Mouse (Mus musculus) regulatory T cell (primary cell): ENCODE data around the gene Vmn1r163.
"Not testable (repeated sequence)": the region's sequence is repeated elsewhere in the genome, so short reads cannot be mapped to it uniquely, and the experiment has no call there.

Source experiments
- in situ Hi-C: fragments of 300-600 bp; cut with MboI, MseI; formaldehyde crosslinking; loops from one replicate; pipeline ENCODE4 v1.15.1; 2025; ENCODE audit warnings: high pct_unique_total_duplicates

Gene Vmn1r163

DNA sequence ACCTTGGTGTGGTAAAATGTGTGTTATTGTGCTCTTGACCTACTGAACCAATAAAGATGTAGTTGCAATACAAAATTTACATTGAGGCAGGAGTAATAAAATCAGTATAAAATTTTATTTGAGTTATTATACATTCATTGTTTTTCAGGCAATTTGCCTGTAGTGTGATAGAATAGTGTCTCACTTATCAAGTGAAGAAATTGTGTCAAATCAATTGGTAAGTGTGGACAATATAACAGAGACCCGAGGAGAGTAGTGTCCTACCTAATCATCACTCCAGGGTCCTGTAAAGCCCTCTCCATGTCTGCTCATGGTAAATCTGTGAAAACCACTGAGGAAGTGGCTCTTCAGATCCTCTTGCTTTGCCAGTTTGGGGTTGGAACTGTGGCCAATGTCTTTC is at the start of gene Vmn1r163:
Gene Vmn1r163, plus strand, starts transcription at position 301 of the 400 bp plus-strand sequence.
- in situ Hi-C loops: not testable (repeated sequence)

DNA sequence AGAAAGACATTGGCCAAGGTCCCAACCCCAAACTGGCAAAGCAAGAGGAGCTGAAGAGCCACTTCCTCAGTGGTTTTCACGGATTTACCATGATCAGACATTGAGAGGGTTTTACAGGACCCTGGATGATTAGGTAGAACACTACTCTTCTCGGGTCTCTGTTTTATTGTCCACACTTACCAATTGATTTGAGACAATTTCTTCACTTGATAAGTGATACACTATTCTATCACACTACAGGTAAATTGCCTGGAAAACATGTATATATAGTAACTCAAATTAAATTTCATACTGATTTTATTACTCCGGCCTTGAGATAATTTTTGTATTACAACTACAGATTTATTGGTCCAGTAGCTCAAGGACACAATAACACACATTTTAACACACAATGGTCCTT is 35.5 kb upstream of the Vmn1r163 start, which contains the start of gene Gm4216:
Gene Gm4216, minus strand, starts transcription at position 101 of the 400 bp plus-strand sequence.
- in situ Hi-C loops: not testable (repeated sequence)

DNA sequence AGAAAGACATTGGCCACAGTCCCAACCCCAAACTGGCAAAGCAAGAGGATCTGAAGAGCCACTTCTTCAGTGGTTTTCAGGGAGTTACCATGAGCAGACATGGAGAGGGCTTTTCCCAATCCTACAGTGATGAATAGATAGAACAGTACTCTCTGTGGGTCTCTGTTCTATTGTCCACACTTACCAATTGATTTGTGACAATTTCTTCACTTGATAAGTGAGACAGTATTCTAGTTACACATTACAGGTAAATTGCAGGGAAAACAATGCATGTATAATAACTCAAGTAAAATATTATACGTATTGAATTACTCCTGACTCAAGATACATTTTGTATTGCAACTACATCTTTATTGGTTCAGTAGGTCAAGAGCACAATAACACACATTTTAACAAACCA is 12.0 kb downstream of the Vmn1r163 start, which contains the start of gene Gm8720:
Gene Gm8720, minus strand, starts transcription at position 101 of the 400 bp plus-strand sequence.
- in situ Hi-C loops: not testable (repeated sequence)
